Mouse (Mus musculus): ENCODE data around the gene Nsun2.

GRCm38 (mm10) chr13:69610751-69611397 lies 77.3 kb downstream of the Nsun2 start:
- TF ChIP-seq POLR2A (IDR thresholded peaks at IDR 0.05; ENCODE audit: insufficient read depth, low read depth, low read length) = no peak
- TF ChIP-seq CTCF (IDR thresholded peaks at IDR 0.05) = no peak
